ENCODE assay signal across 19 mouse cellular contexts in the genomic region with DNA sequence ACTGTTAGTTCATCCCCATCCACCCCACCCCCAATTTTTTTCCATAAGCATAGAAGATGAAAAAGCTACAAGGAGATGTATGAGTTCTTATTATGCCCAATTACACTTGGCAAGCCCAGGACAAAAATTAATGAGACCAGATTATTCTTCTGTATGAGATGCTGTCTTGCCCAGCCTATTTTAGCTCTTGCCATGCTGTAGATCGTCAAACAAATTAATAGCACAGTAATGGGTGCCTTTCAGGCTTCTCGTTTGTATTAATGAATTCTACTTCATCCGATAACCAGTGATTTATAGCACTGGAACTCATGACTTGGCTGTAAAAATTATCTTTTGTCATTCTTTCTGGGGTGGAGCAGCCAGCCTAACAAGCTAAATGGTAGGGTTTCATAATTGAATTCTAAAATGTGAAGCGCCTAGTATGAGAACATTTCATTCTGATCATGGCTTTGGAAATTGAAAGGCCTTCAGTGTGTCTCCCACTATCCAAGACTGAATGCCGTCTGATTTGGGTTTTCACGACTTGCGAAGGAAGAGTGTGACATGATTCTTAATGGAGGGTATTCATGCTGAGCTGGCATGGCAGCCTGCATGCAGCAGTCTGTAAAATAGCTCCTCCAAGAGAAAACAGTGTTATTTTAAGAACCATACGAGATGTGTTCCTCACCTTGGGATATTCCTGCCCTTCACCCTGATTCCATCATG. TPM values are rescaled to one million over a fixed set of nuclear protein-coding genes. Genes with fewer than 3 reads are reported as not detected.
DNase-seq lines count a peak whose midpoint lies in the region; ATAC-seq and TF ChIP-seq lines count a peak whose summit lies in the region.
"Had no signal": no experiment of that assay in that cellular context is flagged by ENCODE, and none has a peak within 500 bp of the region (broad histone marks: within the 10 kb centered on the region; RNA-seq: fewer than 3 reads in every experiment).

No protein-coding gene starts in this region.

- no peak overlapping the region for H3K9ac ChIP-seq in hindbrain, embryonic 12.5 days
- H3K9ac ChIP-seq in hindbrain, embryonic 11.5 days (ENCODE audit: low read depth, low read length), result no peak overlapping the region
- no peak overlapping the region for H3K9ac ChIP-seq in hindbrain, embryonic 15.5 days
- no peak overlapping the region for H3K9ac ChIP-seq in stomach, postnatal 0 days (ENCODE audit: low read length)
- H3K9ac ChIP-seq: limb, embryonic 13.5 days; liver, embryonic 13.5 days; lung, embryonic 14.5 days had no signal

- ATAC-seq in hindbrain, embryonic 12.5 days (ENCODE audit: low FRiP score), result no peak
- ATAC-seq in hindbrain, embryonic 11.5 days (ENCODE audit: low FRiP score), result no peak
- peak; percentile 65; the same call in 1 of the 2 replicates for ATAC-seq in hindbrain, embryonic 15.5 days (ENCODE audit: low FRiP score, low read depth)
- ATAC-seq in stomach, postnatal 0 days (ENCODE audit: low FRiP score, low TSS enrichment), result no peak

- no peaks in the 10 kb centered on the region for H3K9me3 ChIP-seq in hindbrain, embryonic 12.5 days (replicated peaks)
- H3K9me3 ChIP-seq in hindbrain, embryonic 11.5 days (ENCODE audit: control insufficient read depth, low read length), result no peaks in the 10 kb centered on the region
- no peaks in the 10 kb centered on the region for H3K9me3 ChIP-seq in hindbrain, embryonic 15.5 days
- no peaks in the 10 kb centered on the region for H3K9me3 ChIP-seq in stomach, postnatal 0 days (ENCODE audit: control insufficient read depth, low read length)
- H3K9me3 ChIP-seq: limb, embryonic 13.5 days; liver, embryonic 13.5 days had no signal

- DNase-seq in hindbrain, embryonic 11.5 days (ENCODE audit: low spot score), result no peak
- peak; percentile 34 to 43 for DNase-seq in right cerebral cortex, postnatal 10 days (ENCODE audit: low spot score in 2 of 2)
- no peak for DNase-seq in right cerebral cortex, adult 2 months (ENCODE audit: low spot score in 2 of 2)
- DNase-seq in stomach, postnatal 0 days (ENCODE audit: low spot score), result no peak
- no peak for DNase-seq in cerebellum, adult 18-20 months
- DNase-seq: adrenal gland, adult 8-10 months; cerebellum, postnatal 36 days; gastrocnemius, postnatal 36 days; kidney, adult 11 months; liver, embryonic 13.5 days; lung, embryonic 14.5 days; lung, postnatal 4 days; thymus, adult 18-20 months; thymus, postnatal 4 days had no signal

- 65% methylated on average over 8 of the region's 8 CpGs for WGBS in hindbrain, embryonic 12.5 days
- 83% methylated on average over 8 of the region's 8 CpGs for WGBS in hindbrain, embryonic 11.5 days
- 47% methylated on average over 8 of the region's 8 CpGs for WGBS in hindbrain, embryonic 15.5 days
- 81% methylated on average over 8 of the region's 8 CpGs for whole genome bisulfite sequencing in stomach, postnatal 0 days

- 0 out of 2 replicates have a peak overlapping the region, but pooled peaks have one; percentile 23 for H3K27ac ChIP-seq in hindbrain, embryonic 12.5 days
- H3K27ac ChIP-seq in hindbrain, embryonic 11.5 days (ENCODE audit: low read depth, low read length), result no peak overlapping the region; the same call in 1 of the 2 replicates
- H3K27ac ChIP-seq in hindbrain, embryonic 15.5 days (replicated peaks), result peak overlapping the region; percentile 31; the same call in 1 of the 2 replicates
- H3K27ac ChIP-seq in stomach, postnatal 0 days (replicated peaks), result no peak overlapping the region
- H3K27ac ChIP-seq: kidney, postnatal 0 days; limb, embryonic 13.5 days; liver, embryonic 13.5 days had no signal

- TF ChIP-seq EP300 in stomach, postnatal 0 days (optimal IDR thresholded peaks at IDR 0.05), result no peak

- H3K4me1 ChIP-seq in hindbrain, embryonic 12.5 days, result peaks cover 13% of the 10 kb centered on the region
- H3K4me1 ChIP-seq in hindbrain, embryonic 11.5 days (replicated peaks; ENCODE audit: control insufficient read depth, insufficient read depth, low read length), result no peaks in the 10 kb centered on the region
- peaks cover 13% of the 10 kb centered on the region; the same call in 1 of the 2 replicates for H3K4me1 ChIP-seq in hindbrain, embryonic 15.5 days (replicated peaks)
- 0 out of 2 replicates have a peak, but pooled peaks cover 2% of the 10 kb centered on the region for H3K4me1 ChIP-seq in stomach, postnatal 0 days (replicated peaks; ENCODE audit: control insufficient read depth, insufficient read depth)
- H3K4me1 ChIP-seq: liver, embryonic 13.5 days had no signal

- no peak overlapping the region for H3K4me2 ChIP-seq in hindbrain, embryonic 12.5 days (replicated peaks)
- no peak overlapping the region for H3K4me2 ChIP-seq in hindbrain, embryonic 11.5 days (replicated peaks; ENCODE audit: low read depth, low read length)
- H3K4me2 ChIP-seq in hindbrain, embryonic 15.5 days, result no peak overlapping the region
- no peak overlapping the region for H3K4me2 ChIP-seq in stomach, postnatal 0 days (replicated peaks; ENCODE audit: low read depth)
- H3K4me2 ChIP-seq: limb, embryonic 13.5 days; liver, embryonic 13.5 days; lung, embryonic 14.5 days had no signal

- no peak for TF ChIP-seq CTCF in stomach, postnatal 0 days (IDR thresholded peaks at IDR 0.05; ENCODE audit: low read depth)

- no peaks in the 10 kb centered on the region for H3K36me3 ChIP-seq in hindbrain, embryonic 12.5 days
- H3K36me3 ChIP-seq in hindbrain, embryonic 11.5 days (ENCODE audit: control insufficient read depth, insufficient read depth, low read length), result no peaks in the 10 kb centered on the region
- no peaks in the 10 kb centered on the region for H3K36me3 ChIP-seq in hindbrain, embryonic 15.5 days
- H3K36me3 ChIP-seq in stomach, postnatal 0 days (ENCODE audit: control insufficient read depth, insufficient read depth, low read length), result no peaks in the 10 kb centered on the region
- H3K36me3 ChIP-seq: limb, embryonic 13.5 days; liver, embryonic 13.5 days had no signal

- no peaks in the 10 kb centered on the region for H3K27me3 ChIP-seq in hindbrain, embryonic 12.5 days
- no peaks in the 10 kb centered on the region; the same call in 1 of the 2 replicates for H3K27me3 ChIP-seq in hindbrain, embryonic 11.5 days (ENCODE audit: control insufficient read depth, insufficient read depth, low read length)
- no peaks in the 10 kb centered on the region for H3K27me3 ChIP-seq in hindbrain, embryonic 15.5 days
- H3K27me3 ChIP-seq in stomach, postnatal 0 days (ENCODE audit: control insufficient read depth, insufficient read depth, low read length), result no peaks in the 10 kb centered on the region
- H3K27me3 ChIP-seq: limb, embryonic 13.5 days; liver, embryonic 13.5 days had no signal

- H3K4me3 ChIP-seq in hindbrain, embryonic 12.5 days, result no peak overlapping the region
- no peak overlapping the region for H3K4me3 ChIP-seq in hindbrain, embryonic 11.5 days (ENCODE audit: low read depth, low read length)
- H3K4me3 ChIP-seq in hindbrain, embryonic 15.5 days, result no peak overlapping the region
- no peak overlapping the region for H3K4me3 ChIP-seq in stomach, postnatal 0 days (ENCODE audit: low read depth, low read length)
- H3K4me3 ChIP-seq: erythroblast, embryonic 14.5 days; limb, embryonic 13.5 days; liver, embryonic 13.5 days had no signal

RNA-seq across cellular contexts. Expression of gene Abtb2, which starts 44.9 kb away (rescaled TPM):
- 26.2 and 27.3 TPM in 2 replicates for polyA plus RNA-seq in hindbrain, embryonic 12.5 days (2016; fragmentation: Nextera tagmentation; extraction: Ambion mirVana)
- 13.9 and 14.6 TPM in 2 replicates for polyA plus RNA-seq in hindbrain, embryonic 11.5 days (2014; fragmentation: Nextera tagmentation; extraction: Ambion mirVana)
- polyA plus RNA-seq in hindbrain, embryonic 15.5 days (2015; fragmentation: Nextera tagmentation; extraction: Ambion mirVana), result 12.5 and 13.2 TPM in 2 replicates
- polyA plus RNA-seq in stomach, postnatal 0 days (2015; fragmentation: Nextera tagmentation; extraction: Ambion mirVana), result 3.5 and 4.0 TPM in 2 replicates

Comparison
In these comparisons a context has a peak if more than half of its experiments do, and no peak if none do; other contexts are left out.
1. H3K27ac ChIP-seq: peak in hindbrain, embryonic 12.5 days (single experiment) and hindbrain, embryonic 15.5 days (single experiment); none in hindbrain, embryonic 11.5 days (single experiment) and stomach, postnatal 0 days (single experiment).
2. DNase-seq: peak in right cerebral cortex, postnatal 10 days (2 of 2); none in hindbrain, embryonic 11.5 days (single experiment), right cerebral cortex, adult 2 months (0 of 2), stomach, postnatal 0 days (single experiment) and cerebellum, adult 18-20 months (0 of 2).